Mouse (Mus musculus) heart, adult 2 months (tissue): ENCODE results near the gene Fam214b. TPM values are rescaled to one million over a fixed set of nuclear protein-coding genes. Genes with fewer than 3 reads are reported as not detected.

ENCODE experiments used
- DNase-seq, 2 experiments: peaks; one replicate each; pipeline ENCODE4 v3.0.0; 2021
- H3K27ac ChIP-seq: fragments of 200-600 bp; 2 replicates; pipeline ENCODE4 v1.8.1; 2022
- H3K27me3 ChIP-seq: fragments of 200-500 bp; 2 replicates; pipeline ENCODE4 v1.6.1; 2012; ENCODE audit warnings: mild to moderate bottlenecking, low read length, inconsistent platforms, mixed read lengths; ENCODE audit not compliant: control insufficient read depth, insufficient read depth
- H3K36me3 ChIP-seq: fragments of 200-500 bp; 2 replicates; pipeline ENCODE4 v1.6.1; 2012; ENCODE audit warnings: low read length, inconsistent platforms; ENCODE audit not compliant: control insufficient read depth, insufficient read depth
- H3K4me1 ChIP-seq: fragments of 200-500 bp; 2 replicates; pipeline ENCODE4 v1.6.1; 2011; ENCODE audit warnings: low read length; ENCODE audit not compliant: control insufficient read depth, insufficient read depth
- H3K4me3 ChIP-seq: fragments of 200-600 bp; 2 replicates; pipeline ENCODE4 v1.8.1; 2022
- H3K79me2 ChIP-seq: fragments of 200-500 bp; replicated peaks from 2 replicates; pipeline ENCODE4 v1.6.1; 2012; ENCODE audit warnings: mild to moderate bottlenecking, inconsistent platforms, low read length, moderate library complexity, mixed read lengths; ENCODE audit not compliant: control insufficient read depth, insufficient read depth
- H3K9ac ChIP-seq: fragments of 200-500 bp; 2 replicates; pipeline ENCODE4 v1.6.1; 2012; ENCODE audit warnings: low read depth, mild to moderate bottlenecking, control low read depth, inconsistent platforms, low read length, mixed read lengths
- CTCF ChIP-seq: fragments of 200-600 bp; IDR thresholded peaks from 2 replicates; pipeline ENCODE4 v1.8.1; 2022; ENCODE audit warnings: antibody characterized with exemption, mild to moderate bottlenecking, moderate library complexity
- EP300 ChIP-seq: fragments of 200-500 bp; IDR thresholded peaks from 2 replicates; pipeline ENCODE4 v1.6.1; 2011; ENCODE audit warnings: low read depth, low read length, control low read depth; ENCODE audit not compliant: insufficient read depth
- POLR2A ChIP-seq: fragments of 200-500 bp; IDR thresholded peaks from 2 replicates; pipeline ENCODE4 v1.6.1; 2011; ENCODE audit warnings: mild to moderate bottlenecking, low read depth, low read length, control low read depth; ENCODE audit not compliant: insufficient read depth
- WGBS: fragments of 180-500 bp; shearing (Covaris S2); methylation state at CpG from one replicate; pipeline ENCODE4 v1.1.7; 2018; 5-methylcytosine and 5-hydroxymethylcytosine counted together
- intact Hi-C: fragments of 180-260 bp; cut with DNase I; formaldehyde crosslinking; loops from one replicate; pipeline ENCODE4 v1.15.1; 2025
- polyA plus RNA-seq: library from polyadenylated mRNA; depleted of rRNA; stranded (reverse); fragments of >200 nt; gene quantifications from 2 replicates; pipeline ENCODE4 v1.2.3, GENCODE M21; 2012
- total RNA-seq, 2 experiments: library from RNA; stranded (reverse); gene quantifications; 2 replicates each; pipeline ENCODE4 v1.2.3; 2021

Gene Fam214b
- total and polyA plus RNA-seq, 3 experiments: 21.3 to 33.1 (median 26.3) TPM

- Histone ChIP-seq H3K27me3 (no peaks in the 10 kb centered on the region), H3K4me1 (peaks cover 13% of the 10 kb centered on the region), H3K4me3 (no peak overlapping the region), H3K36me3 (no peaks in the 10 kb centered on the region), H3K79me2 (no peaks in the 10 kb centered on the region), H3K27ac (0 out of 2 replicates have a peak overlapping the region, but pooled peaks have one; percentile 7), H3K9ac (no peak overlapping the region)
- TF ChIP-seq CTCF (no peak), EP300 (no peak), POLR2A (no peak)
- no peak for DNase-seq
- intact Hi-C loops: loop anchor here (10.0 kb wide), 1 partner anchor 364 kb away; no protein-coding TSS in a partner anchor
- WGBS: 63% methylated on average over 9 of the region's 9 CpGs
Observed at GRCm38 (mm10) chr4:43040881-43041547, 5.0 kb downstream of the Fam214b start.

- peak overlapping the region; percentile 86 for H3K27ac ChIP-seq
- peak; percentile 93 to 97 for DNase-seq
- no peaks in the 10 kb centered on the region for H3K36me3 ChIP-seq
- no peaks in the 10 kb centered on the region for H3K27me3 ChIP-seq
- TF ChIP-seq CTCF (no peak; the same call in 1 of the 2 replicates), POLR2A (peak; percentile 64), EP300 (no peak)
- H3K4me1 ChIP-seq: peaks cover 13% of the 10 kb centered on the region
- intact Hi-C loops: loop anchor here (10.0 kb wide), 1 partner anchor 365 kb away; no protein-coding TSS in a partner anchor
- H3K4me3 ChIP-seq: peak overlapping the region; percentile 78
- H3K79me2 ChIP-seq: no peaks in the 10 kb centered on the region
- peak overlapping the region; percentile 80 for H3K9ac ChIP-seq
- WGBS: 1% methylated on average over 25 of the region's 25 CpGs
Observed at GRCm38 (mm10) chr4:43040114-43040572, 5.9 kb downstream of the Fam214b start.

GRCm38 (mm10) chr4:43039609-43040008 is 6.4 kb downstream of the Fam214b start:
- H3K36me3 ChIP-seq: no peaks in the 10 kb centered on the region
- TF ChIP-seq EP300 (no peak), CTCF (no peak), POLR2A (no peak)
- 2% methylated on average over 11 of the region's 11 CpGs for WGBS
- peak overlapping the region; percentile 86 for H3K27ac ChIP-seq
- H3K4me1 ChIP-seq: peaks cover 10% of the 10 kb centered on the region
- intact Hi-C loops: loop anchor here (10.0 kb wide), 1 partner anchor 365 kb away; no protein-coding TSS in a partner anchor
- H3K4me3 ChIP-seq: peak overlapping the region; percentile 78
- H3K79me2 ChIP-seq: no peaks in the 10 kb centered on the region
- H3K9ac ChIP-seq: peak overlapping the region; percentile 80
- H3K27me3 ChIP-seq: no peaks in the 10 kb centered on the region
- no peak for DNase-seq

GRCm38 (mm10) chr4:43038567-43039495 is 7.2 kb downstream of the Fam214b start:
- peak overlapping the region; percentile 86 for H3K27ac ChIP-seq
- H3K36me3 ChIP-seq: no peaks in the 10 kb centered on the region
- H3K4me3 ChIP-seq: peak overlapping the region; percentile 78
- 0 out of 2 replicates have a peak overlapping the region, but pooled peaks have one; percentile 1 for H3K9ac ChIP-seq
- DNase-seq: peak; percentile 40 to 53
- H3K79me2 ChIP-seq: no peaks in the 10 kb centered on the region; the same call in 1 of the 2 replicates
- TF ChIP-seq POLR2A (no peak), CTCF (no peak), EP300 (no peak)
- 37% methylated on average over 15 of the region's 15 CpGs for WGBS
- intact Hi-C loops: no loop called here
- no peaks in the 10 kb centered on the region for H3K27me3 ChIP-seq
- H3K4me1 ChIP-seq: peaks cover 9% of the 10 kb centered on the region

- Histone ChIP-seq H3K4me1 (peaks cover 9% of the 10 kb centered on the region), H3K9ac (no peak overlapping the region), H3K27ac (no peak overlapping the region), H3K27me3 (no peaks in the 10 kb centered on the region), H3K36me3 (no peaks in the 10 kb centered on the region), H3K79me2 (no peaks in the 10 kb centered on the region; the same call in 1 of the 2 replicates), H3K4me3 (no peak overlapping the region)
- WGBS: 27% methylated on average over 4 of the region's 4 CpGs
- intact Hi-C loops: no loop called here
- DNase-seq: no peak
- no peak for TF ChIP-seq EP300
- no peak for TF ChIP-seq CTCF
- TF ChIP-seq POLR2A: no peak
Observed at GRCm38 (mm10) chr4:43037860-43038566, 8.0 kb downstream of the Fam214b start.
